Mouse (Mus musculus) right cerebral cortex, adult 2 months (tissue): ENCODE results near the gene Chn1.

Experiments
- DNase-seq, 2 experiments: peaks; one replicate each; pipeline ENCODE4 v3.0.0; 2021 to 2022; ENCODE audit warnings: low spot score in 2 of 2

Gene Chn1

DNA sequence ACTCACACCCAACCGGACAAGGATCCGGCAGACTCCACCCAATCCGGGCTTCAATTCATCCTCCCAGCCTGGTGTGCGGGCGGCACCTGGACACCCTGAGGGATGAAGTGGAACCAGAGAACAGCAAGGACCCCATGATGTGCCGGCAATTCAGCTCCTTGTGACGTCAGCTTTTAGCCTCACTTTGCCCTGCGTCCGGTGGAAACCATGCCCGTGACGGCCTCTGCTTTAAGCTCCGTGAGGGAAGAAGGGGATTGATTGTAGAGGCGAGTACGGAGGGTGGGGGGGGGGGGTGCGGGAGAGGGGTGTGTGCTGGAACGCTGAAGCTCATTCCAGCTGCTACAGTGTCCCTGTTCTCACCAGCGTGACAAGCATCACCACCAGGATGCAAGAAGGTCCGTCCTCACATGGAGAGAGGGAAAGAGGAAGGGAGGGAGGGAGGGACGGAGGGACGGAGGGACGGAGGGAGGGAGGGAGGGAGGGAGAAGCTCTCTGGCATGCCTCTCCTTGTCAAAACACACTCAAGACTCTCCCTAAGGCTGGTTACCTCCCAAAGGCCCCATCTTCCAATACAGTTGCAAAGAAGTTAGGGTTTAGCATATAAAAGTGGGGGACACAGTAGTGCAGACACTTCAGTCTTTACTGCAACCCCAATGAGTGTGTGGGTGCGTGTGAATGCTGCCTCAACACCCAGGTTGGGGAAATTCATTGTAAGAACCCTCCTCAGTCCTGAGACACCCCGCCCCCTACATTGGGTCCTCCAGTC is 214.1 kb downstream of the Chn1 start:
- DNase-seq = no peak
